Mouse (Mus musculus) megakaryocyte, embryonic 14.5 days (primary cell): ENCODE results near the gene Maml3.

ENCODE experiments used
- FLI1 ChIP-seq: IDR thresholded peaks from 2 replicates; pipeline ENCODE4 v1.6.1; 2012; ENCODE audit warnings: low read length, inconsistent platforms, mixed read lengths
- GATA1 ChIP-seq: IDR thresholded peaks from 3 replicates; pipeline ENCODE4 v1.6.1; 2012; ENCODE audit warnings: mixed read lengths, low read length, inconsistent platforms, borderline replicate concordance

DNA sequence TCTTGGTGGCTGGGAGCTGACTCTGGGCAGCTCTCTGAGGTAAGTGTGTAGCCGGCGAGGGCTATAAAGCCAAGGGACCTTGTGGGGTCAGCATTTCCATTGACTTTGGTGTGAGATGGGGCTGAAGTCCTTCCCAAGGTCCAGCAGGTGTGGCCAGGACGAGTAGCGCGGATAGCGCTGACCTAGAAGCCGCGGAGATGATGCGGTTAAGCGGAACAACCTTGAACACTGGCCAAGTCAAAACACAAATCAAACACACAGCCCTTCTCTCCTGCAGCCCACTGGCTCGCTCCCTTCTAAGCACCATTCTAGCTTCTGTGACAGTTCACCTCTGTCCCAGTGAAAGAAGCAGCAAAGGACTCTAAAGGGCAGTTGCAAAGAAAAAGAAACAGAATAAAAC, 225.7 kb downstream of the Maml3 start:
- TF ChIP-seq GATA1 (no peak), FLI1 (no peak)
